Mouse (Mus musculus) neural tube, embryonic 15.5 days (tissue): ENCODE measurements around the gene Sema4g. TPM values are rescaled to one million over a fixed set of nuclear protein-coding genes. Genes with fewer than 3 reads are reported as not detected.

Experiments
- ATAC-seq: fragments of 200-750 bp; cut with Nextera tagmentation; 2 replicates; pipeline ENCODE4 v1.8.0; 2017; ENCODE audit warnings: mild to moderate bottlenecking, moderate TSS enrichment, moderate library complexity; ENCODE audit not compliant: low FRiP score
- H3K27ac ChIP-seq: fragments of 300-500 bp; sonication (generic); replicated peaks from 2 replicates; pipeline ENCODE4 v1.5.1; 2015; ENCODE audit warnings: mild to moderate bottlenecking, inconsistent platforms
- H3K27me3 ChIP-seq: fragments of 300-500 bp; sonication (generic); replicated peaks from 2 replicates; pipeline ENCODE4 v1.6.1; 2015; ENCODE audit warnings: inconsistent platforms
- H3K36me3 ChIP-seq: fragments of 300-500 bp; sonication (generic); 2 replicates; pipeline ENCODE4 v1.6.1; 2015; ENCODE audit warnings: inconsistent platforms
- H3K4me1 ChIP-seq: fragments of 300-500 bp; sonication (generic); 2 replicates; pipeline ENCODE4 v1.6.1; 2015; ENCODE audit warnings: inconsistent platforms
- H3K4me2 ChIP-seq: fragments of 300-500 bp; sonication (generic); 2 replicates; pipeline ENCODE4 v1.6.1; 2015; ENCODE audit warnings: inconsistent platforms, mild to moderate bottlenecking, moderate library complexity
- H3K4me3 ChIP-seq: fragments of 300-500 bp; sonication (generic); replicated peaks from 2 replicates; pipeline ENCODE4 v1.5.1; 2015; ENCODE audit warnings: mild to moderate bottlenecking, inconsistent platforms
- H3K9ac ChIP-seq: fragments of 300-500 bp; sonication (generic); replicated peaks from 2 replicates; pipeline ENCODE4 v1.6.1; 2015; ENCODE audit warnings: mild to moderate bottlenecking, inconsistent platforms
- H3K9me3 ChIP-seq: fragments of 300-500 bp; sonication (generic); replicated peaks from 2 replicates; pipeline ENCODE4 v1.6.1; 2016; ENCODE audit warnings: inconsistent platforms
- WGBS: fragments of 180-500 bp; shearing (Covaris S2); methylation state at CpG from one replicate; pipeline ENCODE4 v1.1.7; 2015; ENCODE audit warnings: mixed read lengths; 5-methylcytosine and 5-hydroxymethylcytosine counted together
- polyA plus RNA-seq: library from polyadenylated mRNA; unstranded; fragments of >200 nt; fragmentation: Nextera tagmentation; extraction: Ambion mirVana; gene quantifications from 2 replicates; pipeline ENCODE4 v1.2.1, GENCODE M21; 2015

Sema4g gene
- polyA plus RNA-seq, 1 experiment from 2014 or later = 19.4 TPM

- H3K9me3 ChIP-seq = no peaks in the 10 kb centered on the region
- peaks cover 39% of the 10 kb centered on the region for H3K4me1 ChIP-seq
- no peak overlapping the region for H3K4me3 ChIP-seq
- H3K9ac ChIP-seq = no peak overlapping the region
- peaks cover 2% of the 10 kb centered on the region; the same call in 1 of the 2 replicates for H3K36me3 ChIP-seq
- 67% methylated on average over 11 of the region's 11 CpGs for WGBS
- no peak for ATAC-seq
- no peak overlapping the region for H3K4me2 ChIP-seq
- H3K27ac ChIP-seq = no peak overlapping the region
- peaks cover 20% of the 10 kb centered on the region for H3K27me3 ChIP-seq
Measured at GRCm38 (mm10) chr19:45044389-45044927, 55.6 kb downstream of the Sema4g start.

DNA sequence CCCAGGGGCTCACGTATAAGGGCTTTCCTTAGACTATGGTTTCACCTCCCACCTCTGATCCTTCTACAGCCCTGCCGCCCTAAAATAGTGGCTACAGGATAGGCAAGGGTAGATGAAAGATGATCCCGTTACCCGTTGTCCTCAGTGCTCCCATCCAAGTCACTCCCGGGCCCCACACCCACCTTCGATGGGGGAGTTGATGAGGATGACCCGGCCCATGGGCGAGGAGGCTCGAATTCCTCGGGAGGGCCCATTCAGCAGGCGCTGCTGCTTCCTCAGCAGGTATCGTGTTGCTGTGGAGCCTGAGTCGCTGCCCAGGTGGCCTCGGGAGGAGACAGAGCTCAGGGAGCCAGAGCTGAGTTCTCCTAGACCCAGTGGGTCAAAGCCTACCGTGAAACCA lies 56.3 kb downstream of the Sema4g start:
- H3K9me3 ChIP-seq = no peaks in the 10 kb centered on the region
- H3K27ac ChIP-seq = no peak overlapping the region
- H3K27me3 ChIP-seq = peaks cover 20% of the 10 kb centered on the region
- peaks cover 5% of the 10 kb centered on the region; the same call in 1 of the 2 replicates for H3K36me3 ChIP-seq
- H3K4me3 ChIP-seq = no peak overlapping the region
- 0 out of 2 replicates have a peak overlapping the region, but pooled peaks have one; percentile 15 for H3K4me2 ChIP-seq
- 49% methylated on average over 15 of the region's 15 CpGs for WGBS
- peaks cover 44% of the 10 kb centered on the region for H3K4me1 ChIP-seq
- H3K9ac ChIP-seq = no peak overlapping the region
- no peak for ATAC-seq

- peak within 1 kb of the TSS; percentile 90 for H3K4me2 ChIP-seq
- peaks cover 47% of the 10 kb centered on the region for H3K4me1 ChIP-seq
- 72% methylated on average over 5 of the region's 5 CpGs for WGBS
- peak within 1 kb of the TSS; percentile 67 for H3K4me3 ChIP-seq
- ATAC-seq = no peak
- H3K27me3 ChIP-seq = peaks cover 17% of the 10 kb centered on the region
- H3K27ac ChIP-seq = peak within 1 kb of the TSS; percentile 96
- peak within 1 kb of the TSS; percentile 80 for H3K9ac ChIP-seq
- H3K36me3 ChIP-seq = peaks cover 8% of the 10 kb centered on the region; the same call in 1 of the 2 replicates
- no peaks in the 10 kb centered on the region for H3K9me3 ChIP-seq
Measured at GRCm38 (mm10) chr19:45045651-45046050, 56.8 kb downstream of the Sema4g start, which contains the start of gene Pdzd7. Gene Pdzd7, minus strand, starts transcription at chr19:45045717.

- ATAC-seq = peak; percentile 72
- WGBS = 3% methylated on average over 34 of the region's 34 CpGs
- Histone ChIP-seq H3K27ac (peak overlapping the region; percentile 96), H3K9me3 (no peaks in the 10 kb centered on the region), H3K4me1 (peaks cover 52% of the 10 kb centered on the region), H3K36me3 (peaks cover 18% of the 10 kb centered on the region), H3K9ac (peak overlapping the region; percentile 80), H3K4me2 (peak overlapping the region; percentile 90), H3K4me3 (peak overlapping the region; percentile 67), H3K27me3 (peaks cover 17% of the 10 kb centered on the region)
Measured at GRCm38 (mm10) chr19:45046523-45047321, 57.8 kb downstream of the Sema4g start.

GRCm38 (mm10) chr19:45047417-45047934 lies 58.6 kb downstream of the Sema4g start, which contains the start of gene Sfxn3:
Gene Sfxn3, plus strand, starts transcription at chr19:45047503.
- WGBS = under 1% methylated on average over 26 of the region's 26 CpGs
- Histone ChIP-seq H3K9ac (peak within 1 kb of the TSS; percentile 80), H3K4me2 (peak within 1 kb of the TSS; percentile 90), H3K27ac (peak within 1 kb of the TSS; percentile 96), H3K4me1 (peaks cover 52% of the 10 kb centered on the region), H3K4me3 (peak within 1 kb of the TSS; percentile 67), H3K27me3 (peaks cover 17% of the 10 kb centered on the region), H3K9me3 (no peaks in the 10 kb centered on the region), H3K36me3 (peaks cover 25% of the 10 kb centered on the region)
- ATAC-seq = peak; percentile 86

- Histone ChIP-seq H3K36me3 (peaks cover 31% of the 10 kb centered on the region), H3K4me3 (peak overlapping the region; percentile 67), H3K9ac (peak overlapping the region; percentile 80), H3K4me2 (peak overlapping the region; percentile 90), H3K4me1 (peaks cover 52% of the 10 kb centered on the region), H3K27me3 (peaks cover 17% of the 10 kb centered on the region), H3K27ac (peak overlapping the region; percentile 96), H3K9me3 (no peaks in the 10 kb centered on the region)
- ATAC-seq = peak; percentile 50
- WGBS = 25% methylated on average over 11 of the region's 11 CpGs
Measured at GRCm38 (mm10) chr19:45047935-45048643, 59.2 kb downstream of the Sema4g start.

DNA sequence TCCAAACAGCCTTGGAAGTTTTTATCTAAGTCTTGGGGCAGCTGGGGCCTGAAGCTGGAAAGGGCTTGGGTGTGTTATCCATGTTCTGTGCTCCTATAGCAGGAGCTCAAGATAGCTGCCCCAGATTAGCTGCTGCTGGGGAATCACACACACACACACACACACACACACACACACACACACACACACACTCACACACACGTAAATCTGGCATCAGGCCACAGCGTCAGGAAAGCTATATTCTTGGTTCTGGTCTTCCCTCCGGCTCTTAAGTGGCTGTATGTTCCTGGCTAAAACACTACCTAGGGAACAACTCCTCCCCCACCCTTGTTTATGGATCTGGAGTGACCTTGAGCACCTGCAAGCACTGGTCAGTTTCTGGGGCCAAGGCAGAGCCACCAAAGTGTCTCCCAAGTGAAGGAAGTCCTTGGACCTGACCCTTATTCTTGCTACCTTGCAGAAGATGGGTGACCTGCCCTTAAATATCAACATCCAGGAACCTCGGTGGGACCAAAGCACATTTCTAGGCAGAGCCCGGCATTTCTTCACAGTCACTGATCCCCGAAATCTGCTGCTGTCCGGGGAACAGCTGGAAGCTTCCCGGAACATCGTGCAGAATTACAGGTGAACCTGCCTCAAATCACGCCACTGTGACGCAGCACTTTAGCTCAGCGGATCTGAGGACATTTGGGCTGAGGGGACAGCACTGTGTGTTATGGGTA lies 59.9 kb downstream of the Sema4g start:
- peak overlapping the region; percentile 96 for H3K27ac ChIP-seq
- H3K4me3 ChIP-seq = peak overlapping the region; percentile 67
- no peak for ATAC-seq
- peaks cover 37% of the 10 kb centered on the region for H3K36me3 ChIP-seq
- H3K9ac ChIP-seq = peak overlapping the region; percentile 80
- peak overlapping the region; percentile 90 for H3K4me2 ChIP-seq
- H3K4me1 ChIP-seq = peaks cover 52% of the 10 kb centered on the region
- no peaks in the 10 kb centered on the region for H3K9me3 ChIP-seq
- peaks cover 17% of the 10 kb centered on the region for H3K27me3 ChIP-seq
- 76% methylated on average over 12 of the region's 12 CpGs for WGBS

DNA sequence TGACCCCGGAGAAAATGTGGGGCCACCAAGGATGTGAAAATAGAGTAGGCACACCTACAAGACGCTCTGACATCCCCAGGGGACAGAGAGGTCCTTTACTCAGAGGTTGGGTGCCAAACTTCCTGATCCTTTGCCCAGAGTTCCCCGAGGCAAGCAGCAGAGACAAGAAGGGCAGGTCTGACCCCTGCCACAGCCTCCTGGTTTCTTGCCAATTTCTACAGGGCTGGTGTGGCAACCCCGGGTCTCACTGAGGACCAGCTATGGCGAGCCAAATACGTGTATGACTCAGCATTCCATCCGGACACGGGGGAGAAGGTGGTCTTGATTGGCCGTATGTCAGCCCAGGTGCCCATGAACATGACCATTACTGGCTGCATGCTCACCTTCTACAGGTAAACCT lies 60.6 kb downstream of the Sema4g start:
- peaks cover 42% of the 10 kb centered on the region for H3K36me3 ChIP-seq

More for the DNA sequence above, 60.6 kb downstream of the Sema4g start:
- H3K9ac ChIP-seq = peak overlapping the region; percentile 80; the same call in 1 of the 2 replicates
- no peak for ATAC-seq
- H3K4me1 ChIP-seq = peaks cover 52% of the 10 kb centered on the region
- no peaks in the 10 kb centered on the region for H3K9me3 ChIP-seq
- peak overlapping the region; percentile 90 for H3K4me2 ChIP-seq
- no peak overlapping the region for H3K27ac ChIP-seq
- H3K27me3 ChIP-seq = peaks cover 13% of the 10 kb centered on the region
- WGBS = 79% methylated on average over 9 of the region's 9 CpGs
- peak overlapping the region; percentile 67; the same call in 1 of the 2 replicates for H3K4me3 ChIP-seq

Other genes starting within 250 kb of the Sema4g start
- 16.5 and 20.5 TPM in 2 replicates for gene Pax2, start 233.1 kb upstream of the Sema4g start, polyA plus RNA-seq
- gene Slf2, start 58.0 kb upstream of the Sema4g start, polyA plus RNA-seq = 28.4 and 28.7 TPM in 2 replicates
- 12.9 and 15.8 TPM in 2 replicates for gene Twnk, start 16.6 kb downstream of the Sema4g start, polyA plus RNA-seq
- 89.1 and 96.2 TPM in 2 replicates for gene Mrpl43, start 17.3 kb downstream of the Sema4g start, polyA plus RNA-seq
- gene Lzts2, start 25.3 kb downstream of the Sema4g start, polyA plus RNA-seq = 23.4 and 28.2 TPM in 2 replicates
- 1.5 and 2.6 TPM in 2 replicates for gene Pdzd7, start 56.6 kb downstream of the Sema4g start, polyA plus RNA-seq
- 68.6 and 75.8 TPM in 2 replicates for gene Sfxn3, start 58.4 kb downstream of the Sema4g start, polyA plus RNA-seq
- 3.0 and 5.3 TPM in 2 replicates for gene Kazald1, start 86.1 kb downstream of the Sema4g start, polyA plus RNA-seq
- 0.14 and 0.26 TPM in 2 replicates for gene Tlx1, start 161.6 kb downstream of the Sema4g start, polyA plus RNA-seq
- gene Lbx1, start 246.7 kb downstream of the Sema4g start, polyA plus RNA-seq = 10.9 and 16.9 TPM in 2 replicates